Mouse (Mus musculus): ENCODE results near the gene Map3k7. TPM values are rescaled to one million over a fixed set of nuclear protein-coding genes. Genes with fewer than 3 reads are reported as not detected.

The Map3k7 gene
- polyA plus RNA-seq, 1 experiment from 2014 or later, result 41.0 TPM

GRCm38 (mm10) chr4:31938416-31939106 is 25.3 kb upstream of the Map3k7 start:
- Histone ChIP-seq H3K27ac (no peak overlapping the region), H3K9me3 (no peaks in the 10 kb centered on the region), H3K4me1 (peaks cover 13% of the 10 kb centered on the region), H3K4me3 (no peak overlapping the region), H3K4me2 (replicated peaks) (no peak overlapping the region), H3K9ac (no peak overlapping the region), H3K36me3 (no peaks in the 10 kb centered on the region), H3K27me3 (replicated peaks) (no peaks in the 10 kb centered on the region)
- WGBS, result 34% methylated on average over 9 of the region's 9 CpGs
- no peak for ATAC-seq (ENCODE audit: low FRiP score, low read depth)

DNA sequence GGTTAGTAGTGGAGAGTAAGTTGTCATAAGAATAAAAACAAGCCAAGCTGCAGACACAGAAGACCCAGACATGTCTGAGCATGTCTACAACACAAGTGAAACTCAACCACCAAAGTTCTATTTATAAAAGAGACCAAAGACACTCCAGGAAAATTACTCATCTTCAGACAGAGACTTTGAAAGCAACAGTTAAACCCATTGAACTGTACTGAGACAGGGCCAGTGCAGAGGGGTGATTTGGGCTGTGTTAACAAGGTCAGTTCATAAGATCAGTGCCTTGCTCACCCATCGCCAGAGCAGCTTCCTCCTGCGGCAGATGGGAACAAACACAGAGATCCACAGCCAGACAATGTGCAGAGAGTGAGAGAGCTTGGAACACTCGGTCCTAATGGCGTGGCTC is 22.3 kb upstream of the Map3k7 start:
- Histone ChIP-seq H3K9me3 (no peaks in the 10 kb centered on the region), H3K4me3 (no peak overlapping the region), H3K4me2 (replicated peaks) (no peak overlapping the region), H3K27ac (no peak overlapping the region), H3K27me3 (replicated peaks) (no peaks in the 10 kb centered on the region), H3K4me1 (peaks cover 11% of the 10 kb centered on the region), H3K36me3 (no peaks in the 10 kb centered on the region), H3K9ac (no peak overlapping the region)
- ATAC-seq (ENCODE audit: low FRiP score, low read depth), result no peak
- WGBS, result 65% methylated on average over 4 of the region's 4 CpGs

- WGBS, result 88% methylated on average over 2 of the region's 2 CpGs
- no peaks in the 10 kb centered on the region for H3K27me3 ChIP-seq (replicated peaks)
- H3K36me3 ChIP-seq, result no peaks in the 10 kb centered on the region
- no peaks in the 10 kb centered on the region for H3K4me1 ChIP-seq
- H3K9me3 ChIP-seq, result no peaks in the 10 kb centered on the region
- no peak overlapping the region for H3K4me2 ChIP-seq (replicated peaks)
- no peak overlapping the region for H3K27ac ChIP-seq
- no peak for ATAC-seq (ENCODE audit: low FRiP score, low read depth)
- H3K9ac ChIP-seq, result no peak overlapping the region
- no peak overlapping the region for H3K4me3 ChIP-seq
Observed at GRCm38 (mm10) chr4:31943045-31943444, 20.9 kb upstream of the Map3k7 start.

- Histone ChIP-seq H3K4me2 (replicated peaks) (peak overlapping the region; percentile 65), H3K4me1 (peaks cover 17% of the 10 kb centered on the region), H3K27ac (peak overlapping the region; percentile 95), H3K9ac (peak overlapping the region; percentile 88), H3K36me3 (no peaks in the 10 kb centered on the region), H3K9me3 (no peaks in the 10 kb centered on the region), H3K4me3 (peak overlapping the region; percentile 85), H3K27me3 (replicated peaks) (no peaks in the 10 kb centered on the region)
- ATAC-seq (ENCODE audit: low FRiP score, low read depth), result peak; percentile 14; the same call in 1 of the 2 replicates
- WGBS, result under 1% methylated on average over 47 of the region's 47 CpGs
Observed at GRCm38 (mm10) chr4:31964194-31964875, 438 bp downstream of the Map3k7 start.

GRCm38 (mm10) chr4:31965208-31965607 is 1.3 kb downstream of the Map3k7 start:
- ATAC-seq (ENCODE audit: low FRiP score, low read depth), result no peak
- H3K4me3 ChIP-seq, result no peak overlapping the region
- H3K27me3 ChIP-seq (replicated peaks), result no peaks in the 10 kb centered on the region
- H3K27ac ChIP-seq, result no peak overlapping the region
- H3K4me1 ChIP-seq, result peaks cover 17% of the 10 kb centered on the region
- H3K9ac ChIP-seq, result peak overlapping the region; percentile 88; the same call in 1 of the 2 replicates
- peak overlapping the region; percentile 65 for H3K4me2 ChIP-seq (replicated peaks)
- WGBS, result 58% methylated on average over 2 of the region's 2 CpGs
- H3K9me3 ChIP-seq, result no peaks in the 10 kb centered on the region
- no peaks in the 10 kb centered on the region for H3K36me3 ChIP-seq

- WGBS, result 90% methylated on average over 1 of the region's 1 CpGs
- no peak for ATAC-seq (ENCODE audit: low FRiP score, low read depth)
- Histone ChIP-seq H3K9ac (no peak overlapping the region), H3K27me3 (replicated peaks) (no peaks in the 10 kb centered on the region), H3K9me3 (no peaks in the 10 kb centered on the region), H3K4me1 (no peaks in the 10 kb centered on the region), H3K27ac (no peak overlapping the region), H3K4me2 (replicated peaks) (no peak overlapping the region), H3K36me3 (peaks cover under 1% of the 10 kb centered on the region; the same call in 1 of the 2 replicates), H3K4me3 (no peak overlapping the region)
Observed at GRCm38 (mm10) chr4:31971437-31971836, 7.5 kb downstream of the Map3k7 start.

DNA sequence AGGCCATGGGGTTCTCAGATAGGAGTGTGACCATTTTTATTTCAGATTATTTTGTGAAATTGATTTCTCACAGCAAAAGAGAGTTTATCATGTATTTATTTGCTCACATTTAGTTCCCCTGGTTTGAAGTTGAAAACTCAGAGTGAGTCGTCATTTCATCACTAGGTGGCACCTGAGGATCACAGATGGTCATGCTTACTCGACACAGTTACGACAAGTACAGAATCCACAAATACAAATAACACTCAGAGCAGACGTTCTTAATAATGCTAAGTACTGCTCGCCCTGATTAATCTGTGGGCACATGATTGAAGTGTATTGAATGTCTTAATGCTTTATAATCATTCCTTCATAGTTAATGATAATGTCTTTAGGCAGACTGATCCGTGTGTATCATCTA is 8.3 kb downstream of the Map3k7 start:
- 69% methylated on average over 6 of the region's 6 CpGs for WGBS
- H3K4me1 ChIP-seq, result no peaks in the 10 kb centered on the region

DNA sequence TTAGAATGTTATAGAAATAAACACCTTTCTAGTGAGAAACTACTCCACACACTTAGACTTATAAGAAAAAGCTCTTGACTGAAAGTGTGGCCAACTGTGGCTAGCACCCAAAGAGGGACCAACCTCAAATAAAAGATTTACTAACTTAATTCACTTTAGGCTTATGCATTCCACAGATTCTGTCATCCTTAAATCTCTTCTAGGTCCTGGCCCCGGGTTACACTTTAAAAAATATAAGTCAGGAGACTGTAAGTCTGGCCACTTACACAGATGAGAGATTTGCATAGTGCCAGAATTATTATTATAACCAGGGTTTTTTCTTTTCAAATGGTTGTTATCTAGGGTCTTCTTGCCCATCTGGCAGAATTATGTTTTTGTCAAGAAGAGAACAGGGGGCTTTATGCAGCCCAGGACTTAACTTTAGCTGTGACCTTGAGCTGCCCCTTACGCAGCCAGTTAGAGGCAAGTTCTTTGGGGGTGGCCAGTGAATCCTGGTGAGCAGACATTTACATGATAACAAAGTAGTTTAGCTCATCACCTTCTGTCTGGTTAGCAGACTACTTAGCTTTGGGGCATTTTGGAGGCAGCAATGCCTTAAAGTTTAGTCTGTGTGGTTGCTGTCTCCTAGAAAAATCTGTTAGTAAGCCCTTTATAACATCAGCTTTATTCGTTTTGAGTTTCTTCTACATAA is 11.5 kb downstream of the Map3k7 start:
- no peak overlapping the region for H3K9ac ChIP-seq
- 72% methylated on average over 3 of the region's 3 CpGs for WGBS
- no peak overlapping the region for H3K27ac ChIP-seq
- no peak overlapping the region for H3K4me2 ChIP-seq (replicated peaks)
- H3K36me3 ChIP-seq, result peaks cover 23% of the 10 kb centered on the region
- H3K27me3 ChIP-seq (replicated peaks), result no peaks in the 10 kb centered on the region
- no peak overlapping the region for H3K4me3 ChIP-seq
- ATAC-seq (ENCODE audit: low FRiP score, low read depth), result no peak
- H3K9me3 ChIP-seq, result no peaks in the 10 kb centered on the region
- no peaks in the 10 kb centered on the region for H3K4me1 ChIP-seq

More for the DNA sequence above, 8.3 kb downstream of the Map3k7 start:
- H3K27ac ChIP-seq, result no peak overlapping the region
- H3K36me3 ChIP-seq, result peaks cover 3% of the 10 kb centered on the region; the same call in 1 of the 2 replicates
- H3K4me2 ChIP-seq (replicated peaks), result no peak overlapping the region
- no peak overlapping the region for H3K4me3 ChIP-seq
- no peaks in the 10 kb centered on the region for H3K9me3 ChIP-seq
- no peak overlapping the region for H3K9ac ChIP-seq
- ATAC-seq (ENCODE audit: low FRiP score, low read depth), result no peak
- H3K27me3 ChIP-seq (replicated peaks), result no peaks in the 10 kb centered on the region

DNA sequence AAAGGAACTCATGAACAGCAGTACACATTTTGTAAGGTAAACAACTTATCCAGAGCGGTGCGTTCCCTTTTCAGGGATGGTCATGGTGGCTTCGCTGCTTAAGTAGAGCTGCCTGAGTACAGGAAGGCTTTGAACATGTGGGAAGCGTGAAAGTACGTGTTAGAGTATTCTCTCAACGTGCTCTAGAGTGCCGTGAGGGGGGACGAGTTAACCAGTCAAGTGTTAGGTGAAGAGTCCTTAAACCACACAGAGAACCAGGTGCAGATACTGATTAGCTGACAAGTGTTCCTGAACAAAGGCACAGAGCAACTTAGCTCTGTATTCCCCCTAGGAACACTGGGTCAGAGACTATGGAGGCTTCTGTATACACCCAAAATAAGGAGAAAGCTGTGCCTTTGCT is 18.0 kb downstream of the Map3k7 start:
- 95% methylated on average over 8 of the region's 8 CpGs for WGBS

DNA sequence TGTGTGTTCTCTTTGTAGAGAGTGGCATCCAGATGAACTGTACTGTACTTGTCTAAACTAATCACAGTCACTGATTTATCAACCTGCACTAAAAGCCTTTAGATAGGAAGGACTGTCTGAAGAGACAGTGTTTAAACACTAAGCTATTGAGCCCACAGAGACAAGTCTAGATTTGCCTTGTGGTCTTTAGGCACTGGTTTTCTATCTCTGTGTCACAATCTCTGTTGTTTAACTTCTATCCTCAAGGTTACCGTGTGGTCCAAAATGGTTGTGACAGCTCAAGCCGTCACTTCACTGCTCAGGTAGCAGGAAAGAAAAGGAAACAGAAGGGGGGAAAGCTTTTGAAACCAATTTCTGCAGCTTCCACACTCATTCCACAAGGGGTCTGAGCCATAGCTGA is 29.5 kb downstream of the Map3k7 start:
- H3K36me3 ChIP-seq, result peaks cover 53% of the 10 kb centered on the region
- no peaks in the 10 kb centered on the region for H3K27me3 ChIP-seq (replicated peaks)
- H3K9ac ChIP-seq, result no peak overlapping the region
- WGBS, result 90% methylated on average over 2 of the region's 2 CpGs
- H3K4me2 ChIP-seq (replicated peaks), result no peak overlapping the region
- no peaks in the 10 kb centered on the region for H3K4me1 ChIP-seq
- no peak overlapping the region for H3K4me3 ChIP-seq
- no peak for ATAC-seq (ENCODE audit: low FRiP score, low read depth)
- H3K9me3 ChIP-seq, result no peaks in the 10 kb centered on the region
- no peak overlapping the region for H3K27ac ChIP-seq

More for the DNA sequence above, 18.0 kb downstream of the Map3k7 start:
- no peaks in the 10 kb centered on the region for H3K27me3 ChIP-seq (replicated peaks)
- no peaks in the 10 kb centered on the region for H3K9me3 ChIP-seq
- no peak for ATAC-seq (ENCODE audit: low FRiP score, low read depth)
- no peaks in the 10 kb centered on the region for H3K4me1 ChIP-seq
- H3K4me3 ChIP-seq, result no peak overlapping the region
- H3K4me2 ChIP-seq (replicated peaks), result no peak overlapping the region
- H3K9ac ChIP-seq, result no peak overlapping the region
- H3K36me3 ChIP-seq, result peaks cover 52% of the 10 kb centered on the region
- H3K27ac ChIP-seq, result no peak overlapping the region

DNA sequence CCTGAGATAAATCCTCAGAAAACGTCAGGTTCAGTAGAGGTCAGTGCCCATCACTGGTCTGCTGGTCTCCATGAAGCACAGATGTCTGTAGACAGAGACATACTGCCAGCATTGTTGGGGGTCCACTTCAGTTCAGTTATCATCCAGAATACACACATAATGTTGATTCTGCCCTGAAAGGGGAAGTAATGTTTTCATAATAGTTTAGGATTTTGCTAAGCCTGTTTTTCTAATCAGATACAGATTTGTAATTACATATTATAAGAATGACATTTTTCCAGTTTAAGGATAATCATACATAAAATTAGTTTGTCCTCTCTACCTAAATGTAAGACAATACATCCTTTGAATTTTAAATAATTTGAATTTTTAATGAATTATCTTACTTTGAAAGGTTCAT is 30.0 kb downstream of the Map3k7 start:
- Histone ChIP-seq H3K27me3 (replicated peaks) (no peaks in the 10 kb centered on the region), H3K4me2 (replicated peaks) (no peak overlapping the region), H3K4me3 (no peak overlapping the region), H3K9ac (no peak overlapping the region), H3K9me3 (no peaks in the 10 kb centered on the region), H3K4me1 (no peaks in the 10 kb centered on the region), H3K27ac (no peak overlapping the region), H3K36me3 (peaks cover 51% of the 10 kb centered on the region)
- 64% methylated on average over 1 of the region's 1 CpGs for WGBS
- ATAC-seq (ENCODE audit: low FRiP score, low read depth), result no peak

- Histone ChIP-seq H3K36me3 (peaks cover 26% of the 10 kb centered on the region), H3K27ac (no peak overlapping the region), H3K9me3 (no peaks in the 10 kb centered on the region), H3K4me3 (no peak overlapping the region), H3K27me3 (replicated peaks) (no peaks in the 10 kb centered on the region), H3K4me1 (no peaks in the 10 kb centered on the region), H3K4me2 (replicated peaks) (no peak overlapping the region), H3K9ac (no peak overlapping the region)
- no peak for ATAC-seq (ENCODE audit: low FRiP score, low read depth)
- WGBS, result 55% methylated on average over 3 of the region's 3 CpGs
Observed at GRCm38 (mm10) chr4:32001498-32001897, 37.6 kb downstream of the Map3k7 start.
